Mouse (Mus musculus): ENCODE measurements around the gene Tuft1.

DNA sequence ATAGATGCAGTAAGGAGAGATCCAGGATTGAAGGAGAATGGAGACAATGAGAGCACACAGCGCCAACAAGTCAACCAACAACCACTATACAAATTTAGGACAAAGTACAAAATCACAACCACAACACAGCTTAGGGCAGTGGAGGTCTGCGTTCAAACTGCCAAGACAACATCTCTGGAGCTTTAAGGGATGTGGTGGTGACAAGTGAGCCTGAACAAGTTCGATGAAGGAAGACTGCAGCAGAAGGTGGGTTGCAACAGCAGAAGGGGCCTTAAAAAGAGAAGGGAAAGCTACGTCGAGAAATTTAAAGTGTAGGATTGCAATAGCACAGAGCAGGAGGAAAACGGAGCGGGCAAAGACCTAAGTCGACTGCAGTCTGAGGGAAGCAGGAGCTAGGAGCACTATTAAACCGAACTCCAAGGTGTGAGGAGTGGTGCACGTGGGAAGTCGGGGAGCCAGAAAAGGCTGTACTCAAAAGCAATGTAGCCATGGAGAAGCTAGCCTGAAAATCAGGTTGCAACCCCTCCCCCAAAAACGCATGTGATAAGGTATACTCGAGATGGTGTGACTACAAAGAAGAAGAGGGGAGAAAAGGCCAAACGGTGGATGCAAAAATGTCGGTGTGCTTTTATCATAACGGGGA lies 77.4 kb downstream of the Tuft1 start:
- no peak for TF ChIP-seq CTCF (IDR thresholded peaks at IDR 0.05; ENCODE audit: borderline replicate concordance, insufficient read depth, low read length)
- TF ChIP-seq POLR2A (IDR thresholded peaks at IDR 0.05; ENCODE audit: low read depth, low read length) = no peak

Measured in embryonic fibroblast, embryonic 13.5 days (primary cell).